Mouse (Mus musculus): ENCODE data around the gene Tbck.

Tbck gene

GRCm38 (mm10) chr3:132756274-132756673, 72.3 kb downstream of the Tbck start:
- DNase-seq (ENCODE audit: low read depth, low spot score) = no peak

- DNase-seq (ENCODE audit: low read depth, low spot score) = no peak
These were observed 82.2 kb downstream of the Tbck start for GRCm38 (mm10) chr3:132766033-132766726.

- no peak for DNase-seq (ENCODE audit: low read depth, low spot score)
These were observed 88.1 kb downstream of the Tbck start for GRCm38 (mm10) chr3:132772054-132772453.

GRCm38 (mm10) chr3:132776686-132777085, 92.7 kb downstream of the Tbck start:
- no peak for DNase-seq (ENCODE audit: low read depth, low spot score)

- no peak for DNase-seq (ENCODE audit: low read depth, low spot score)
These were observed 97.2 kb downstream of the Tbck start for GRCm38 (mm10) chr3:132781103-132781502.

- DNase-seq (ENCODE audit: low read depth, low spot score) = no peak
These were observed 99.1 kb downstream of the Tbck start for GRCm38 (mm10) chr3:132783087-132783486.

- DNase-seq (ENCODE audit: low read depth, low spot score) = no peak
These were observed 100.8 kb downstream of the Tbck start for GRCm38 (mm10) chr3:132784732-132785131.

- DNase-seq (ENCODE audit: low read depth, low spot score) = no peak
These were observed 102.7 kb downstream of the Tbck start for GRCm38 (mm10) chr3:132786690-132787089.

- DNase-seq (ENCODE audit: low read depth, low spot score) = no peak
These were observed 103.8 kb downstream of the Tbck start for GRCm38 (mm10) chr3:132787775-132788174.

- DNase-seq (ENCODE audit: low read depth, low spot score) = no peak
These were observed 107.2 kb downstream of the Tbck start for GRCm38 (mm10) chr3:132791140-132791539.

- DNase-seq (ENCODE audit: low read depth, low spot score) = no peak
These were observed 116.3 kb downstream of the Tbck start for GRCm38 (mm10) chr3:132800196-132800595.

- DNase-seq (ENCODE audit: low read depth, low spot score) = no peak
These were observed 118.0 kb downstream of the Tbck start for GRCm38 (mm10) chr3:132801910-132802309.

- DNase-seq (ENCODE audit: low read depth, low spot score) = no peak
These were observed 124.1 kb downstream of the Tbck start for GRCm38 (mm10) chr3:132807888-132808579.

GRCm38 (mm10) chr3:132808951-132809350, 125.0 kb downstream of the Tbck start:
- DNase-seq (ENCODE audit: low read depth, low spot score) = no peak

- DNase-seq (ENCODE audit: low read depth, low spot score) = no peak
These were observed 127.8 kb downstream of the Tbck start for GRCm38 (mm10) chr3:132811791-132812190.

GRCm38 (mm10) chr3:132812356-132812755, 128.4 kb downstream of the Tbck start:
- no peak for DNase-seq (ENCODE audit: low read depth, low spot score)

GRCm38 (mm10) chr3:132813147-132813546, 129.2 kb downstream of the Tbck start:
- no peak for DNase-seq (ENCODE audit: low read depth, low spot score)

- DNase-seq (ENCODE audit: low read depth, low spot score) = no peak
These were observed 130.0 kb downstream of the Tbck start for GRCm38 (mm10) chr3:132813706-132814497.

- DNase-seq (ENCODE audit: low read depth, low spot score) = no peak
These were observed 131.0 kb downstream of the Tbck start for GRCm38 (mm10) chr3:132814791-132815496.

- no peak for DNase-seq (ENCODE audit: low read depth, low spot score)
These were observed 131.8 kb downstream of the Tbck start for GRCm38 (mm10) chr3:132815497-132816326.

- no peak for DNase-seq (ENCODE audit: low read depth, low spot score)
These were observed 135.5 kb downstream of the Tbck start for GRCm38 (mm10) chr3:132819408-132819807.
